Mouse (Mus musculus) ES-E14 (cell line): ENCODE results near the gene Izumo1r.

Experiments
- HCFC1 ChIP-seq: IDR thresholded peaks from 2 replicates; pipeline ENCODE4 v1.6.1; 2012; ENCODE audit warnings: low read length, inconsistent platforms, borderline replicate concordance; ENCODE audit not compliant: insufficient read depth
- MAFK ChIP-seq: IDR thresholded peaks from 2 replicates; pipeline ENCODE4 v1.6.1; 2014; ENCODE audit warnings: mild to moderate bottlenecking, low read depth, low read length, inconsistent platforms; ENCODE audit not compliant: insufficient read depth
- ZC3H11A ChIP-seq: IDR thresholded peaks from 2 replicates; pipeline ENCODE4 v1.6.1; 2012; ENCODE audit warnings: low read depth, mild to moderate bottlenecking, inconsistent platforms, low read length, borderline replicate concordance
- ZNF384 ChIP-seq: IDR thresholded peaks from 2 replicates; pipeline ENCODE4 v1.6.1; 2012; ENCODE audit warnings: low read depth, low read length, inconsistent platforms

GRCm38 (mm10) chr9:14903006-14903405 lies 743 bp downstream of the Izumo1r start:
- TF ChIP-seq HCFC1 (no peak), ZNF384 (no peak), MAFK (no peak), ZC3H11A (no peak)
